Mouse (Mus musculus) embryonic fibroblast, embryonic 13.5 days (primary cell): ENCODE results near the gene Olfr1393. TPM values are rescaled to one million over a fixed set of nuclear protein-coding genes. Genes with fewer than 3 reads are reported as not detected.

Source experiments
- H3K27ac ChIP-seq: 2 replicates; pipeline ENCODE4 v1.5.1; 2012; ENCODE audit warnings: low read length, control low read depth, inconsistent platforms; ENCODE audit not compliant: insufficient read depth
- H3K4me1 ChIP-seq: 2 replicates; pipeline ENCODE4 v1.6.1; 2011; ENCODE audit warnings: low read length; ENCODE audit not compliant: control insufficient read depth, insufficient read depth
- H3K4me3 ChIP-seq: 2 replicates; pipeline ENCODE4 v1.5.1; 2011; ENCODE audit warnings: mild to moderate bottlenecking, control low read depth, low read length; ENCODE audit not compliant: insufficient read depth
- CTCF ChIP-seq: IDR thresholded peaks from 2 replicates; pipeline ENCODE4 v1.5.1; 2011; ENCODE audit warnings: mild to moderate bottlenecking, control low read depth, low read length, moderate library complexity, borderline replicate concordance; ENCODE audit not compliant: insufficient read depth
- POLR2A ChIP-seq: IDR thresholded peaks from 2 replicates; pipeline ENCODE4 v1.6.1; 2011; ENCODE audit warnings: low read depth, mild to moderate bottlenecking, control low read depth, low read length, moderate library complexity
- polyA plus RNA-seq: library from polyadenylated mRNA; stranded (reverse); fragments of >200 nt; gene quantifications from 2 replicates; pipeline ENCODE4 v1.2.4, GENCODE M21; 2011; ENCODE audit warnings: low read depth; ENCODE audit not compliant: missing spikeins, insufficient read length

The Olfr1393 gene
- polyA plus RNA-seq = 0.23 TPM in 1 of 2 replicates, not detected in the other

- Histone ChIP-seq H3K27ac (no peak within 1 kb of the TSS), H3K4me1 (no peaks in the 10 kb centered on the region), H3K4me3 (no peak within 1 kb of the TSS)
- TF ChIP-seq CTCF (no peak), POLR2A (no peak)
Observed at GRCm38 (mm10) chr11:49278222-49278621, at the start of gene Olfr1393. Gene Olfr1393 (plus strand): TSS chr11:49278304.

- Histone ChIP-seq H3K27ac (peak overlapping the region; percentile 86), H3K4me1 (peaks cover 10% of the 10 kb centered on the region), H3K4me3 (no peak overlapping the region)
- no peak for TF ChIP-seq POLR2A
Observed at GRCm38 (mm10) chr11:49232781-49233180, 45.3 kb upstream of the Olfr1393 start.

GRCm38 (mm10) chr11:49235459-49236207, 42.5 kb upstream of the Olfr1393 start:
- TF ChIP-seq POLR2A (no peak), CTCF (no peak)

GRCm38 (mm10) chr11:49236891-49237290, 41.2 kb upstream of the Olfr1393 start:
- TF ChIP-seq POLR2A = no peak
- TF ChIP-seq CTCF = no peak
- H3K27ac ChIP-seq = no peak overlapping the region
- H3K4me1 ChIP-seq = peaks cover 10% of the 10 kb centered on the region
- H3K4me3 ChIP-seq = no peak overlapping the region

More at GRCm38 (mm10) chr11:49235459-49236207, 42.5 kb upstream of the Olfr1393 start:
- Histone ChIP-seq H3K27ac (no peak overlapping the region), H3K4me3 (no peak overlapping the region), H3K4me1 (peaks cover 10% of the 10 kb centered on the region)

GRCm38 (mm10) chr11:49237532-49237931, 40.6 kb upstream of the Olfr1393 start:
- no peak overlapping the region for H3K27ac ChIP-seq
- H3K4me3 ChIP-seq = no peak overlapping the region
- TF ChIP-seq POLR2A (no peak), CTCF (no peak)
- peaks cover 5% of the 10 kb centered on the region for H3K4me1 ChIP-seq

GRCm38 (mm10) chr11:49240310-49240709, 37.8 kb upstream of the Olfr1393 start:
- Histone ChIP-seq H3K4me1 (peaks cover 4% of the 10 kb centered on the region), H3K27ac (no peak overlapping the region), H3K4me3 (no peak overlapping the region)
- no peak for TF ChIP-seq CTCF

- no peak overlapping the region for H3K27ac ChIP-seq
- no peak overlapping the region for H3K4me3 ChIP-seq
- peaks cover 4% of the 10 kb centered on the region for H3K4me1 ChIP-seq
- TF ChIP-seq POLR2A = no peak
- TF ChIP-seq CTCF = no peak
Observed at GRCm38 (mm10) chr11:49240874-49241273, 37.2 kb upstream of the Olfr1393 start.

- TF ChIP-seq CTCF = no peak
- no peak for TF ChIP-seq POLR2A
Observed at GRCm38 (mm10) chr11:49241471-49241870, 36.6 kb upstream of the Olfr1393 start.

GRCm38 (mm10) chr11:49242944-49243626, 35.0 kb upstream of the Olfr1393 start:
- Histone ChIP-seq H3K27ac (peak overlapping the region; percentile 94), H3K4me1 (peaks cover 10% of the 10 kb centered on the region), H3K4me3 (peak overlapping the region; percentile 77)
- no peak; the same call in 1 of the 2 replicates for TF ChIP-seq POLR2A
- no peak for TF ChIP-seq CTCF

More at GRCm38 (mm10) chr11:49241471-49241870, 36.6 kb upstream of the Olfr1393 start:
- Histone ChIP-seq H3K4me3 (no peak overlapping the region), H3K4me1 (peaks cover 4% of the 10 kb centered on the region), H3K27ac (no peak overlapping the region)
